Mouse (Mus musculus) myocyte (in vitro differentiated cells): ENCODE data around the gene Fam20b. TPM values are rescaled to one million over a fixed set of nuclear protein-coding genes. Genes with fewer than 3 reads are reported as not detected.

Source experiments
- H3K27me3 ChIP-seq: one replicate; pipeline ENCODE4 v1.6.1; 2011; ENCODE audit not compliant: control insufficient read depth, insufficient read depth, insufficient read length
- H3K36me3 ChIP-seq: one replicate; pipeline ENCODE4 v1.6.1; 2011; ENCODE audit not compliant: control insufficient read depth, insufficient read depth
- H3K4me2 ChIP-seq: one replicate; pipeline ENCODE4 v1.6.1; 2011; ENCODE audit warnings: low read depth, control low read depth
- H3K4me3 ChIP-seq: one replicate; pipeline ENCODE4 v1.5.1; 2011; ENCODE audit warnings: mild to moderate bottlenecking, control low read depth, moderate library complexity
- H3K79me2 ChIP-seq: one replicate; pipeline ENCODE4 v1.6.1; 2011; ENCODE audit not compliant: control insufficient read depth, insufficient read depth
- H3ac ChIP-seq: one replicate; pipeline ENCODE4 v1.6.1; 2011; ENCODE audit not compliant: control insufficient read depth, insufficient read length
- CEBPB ChIP-seq: IDR thresholded peaks from 2 replicates; pipeline ENCODE4 v1.6.1; 2011; ENCODE audit warnings: mild to moderate bottlenecking, moderate library complexity; ENCODE audit not compliant: poor library complexity, insufficient read depth, severe bottlenecking
- E2F4 ChIP-seq: IDR thresholded peaks from one replicate; pipeline ENCODE4 v1.6.1; 2011; ENCODE audit warnings: mild to moderate bottlenecking, control low read depth, moderate library complexity; ENCODE audit not compliant: insufficient read depth
- MAX ChIP-seq: IDR thresholded peaks from one replicate; pipeline ENCODE4 v1.6.1; 2011; ENCODE audit warnings: low read depth, mild to moderate bottlenecking, control low read depth
- MYOD1 ChIP-seq, 3 experiments: IDR thresholded peaks; one replicate each; pipeline ENCODE4 v1.6.1; 2011; ENCODE audit warnings: control low read depth in 2 of 3, low read depth in 2 of 3, mild to moderate bottlenecking in 2 of 3, moderate library complexity in 1 of 3; ENCODE audit not compliant: insufficient read length in 2 of 3, control insufficient read depth in 1 of 3
- MYOG ChIP-seq, 3 experiments: IDR thresholded peaks; one replicate each; pipeline ENCODE4 v1.6.1; 2011; ENCODE audit warnings: control low read depth in 2 of 3, low read depth in 2 of 3, mild to moderate bottlenecking in 2 of 3; ENCODE audit not compliant: insufficient read length in 2 of 3, control insufficient read depth in 1 of 3, insufficient read depth in 1 of 3
- POLR2A ChIP-seq: IDR thresholded peaks from one replicate; pipeline ENCODE4 v1.6.1; 2011; ENCODE audit warnings: low read depth, mild to moderate bottlenecking, control low read depth, moderate library complexity; ENCODE audit not compliant: insufficient read length
- POLR2AphosphoS2 ChIP-seq: IDR thresholded peaks from one replicate; pipeline ENCODE4 v1.6.1; 2011; ENCODE audit warnings: low read depth, control low read depth; ENCODE audit not compliant: insufficient read length
- REST ChIP-seq: IDR thresholded peaks from one replicate; pipeline ENCODE4 v1.6.1; 2011; ENCODE audit warnings: mild to moderate bottlenecking, control low read depth, moderate library complexity; ENCODE audit not compliant: insufficient read depth, insufficient read length
- SRF ChIP-seq: IDR thresholded peaks from one replicate; pipeline ENCODE4 v1.6.1; 2011; ENCODE audit warnings: low read depth; ENCODE audit not compliant: control insufficient read depth, insufficient read length
- TCF12 ChIP-seq: IDR thresholded peaks from one replicate; pipeline ENCODE4 v1.6.1; 2011; ENCODE audit warnings: mild to moderate bottlenecking, control low read depth; ENCODE audit not compliant: poor library complexity, insufficient read depth, severe bottlenecking
- TCF3 ChIP-seq: IDR thresholded peaks from one replicate; pipeline ENCODE4 v1.6.1; 2011; ENCODE audit warnings: low read depth, control low read depth; ENCODE audit not compliant: insufficient read length
- USF1 ChIP-seq: IDR thresholded peaks from one replicate; pipeline ENCODE4 v1.6.1; 2011; ENCODE audit warnings: low read depth, mild to moderate bottlenecking, control low read depth, moderate library complexity
- polyA plus RNA-seq: library from polyadenylated mRNA; unstranded; fragments of >200 nt; fragmentation: generic; extraction: Trizol; gene quantifications from one replicate; pipeline ENCODE4 v1.2.1, GENCODE M21; 2012; ENCODE audit warnings: missing spikeins

Fam20b gene
- polyA plus RNA-seq, 1 experiment: 22.9 TPM

DNA sequence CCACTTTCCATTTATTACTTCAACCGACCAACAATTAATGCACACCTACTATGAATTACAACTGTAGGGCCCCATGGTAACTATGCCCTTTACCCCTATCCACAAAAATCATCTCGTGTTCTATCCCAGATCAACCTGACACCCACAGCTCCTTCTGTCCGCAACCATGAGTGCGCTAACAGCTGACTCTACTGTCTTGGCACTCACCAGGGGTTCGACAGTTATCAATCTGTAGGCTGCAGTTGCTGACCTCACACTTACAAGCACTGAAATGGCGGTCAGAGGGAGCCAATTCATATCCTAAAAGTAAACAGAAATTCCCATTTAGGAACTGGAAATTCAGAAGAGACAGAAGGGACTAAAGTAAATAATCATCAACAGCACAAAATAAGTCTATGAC is 2.2 kb downstream of the Fam20b start:
- Histone ChIP-seq H3K79me2 (peaks cover 22% of the 10 kb centered on the region), H3K4me3 (no peak overlapping the region), H3ac (no peak overlapping the region), H3K27me3 (no peaks in the 10 kb centered on the region), H3K4me2 (no peak overlapping the region), H3K36me3 (no peaks in the 10 kb centered on the region)
- TF ChIP-seq TCF3 (no peak), USF1 (no peak), POLR2AphosphoS2 (no peak), CEBPB (no peak), REST (no peak), E2F4 (no peak), MAX (no peak), MYOD1 (IDR thresholded peaks at IDR 0.05; ENCODE audit: control insufficient read depth in 1 of 3, insufficient read length in 2 of 3, low read depth in 2 of 3) (no peak), MYOG (IDR thresholded peaks at IDR 0.05; ENCODE audit: control insufficient read depth in 1 of 3, insufficient read depth in 1 of 3, insufficient read length in 2 of 3, low read depth in 2 of 3) (no peak), POLR2A (no peak), TCF12 (no peak), SRF (no peak)

DNA sequence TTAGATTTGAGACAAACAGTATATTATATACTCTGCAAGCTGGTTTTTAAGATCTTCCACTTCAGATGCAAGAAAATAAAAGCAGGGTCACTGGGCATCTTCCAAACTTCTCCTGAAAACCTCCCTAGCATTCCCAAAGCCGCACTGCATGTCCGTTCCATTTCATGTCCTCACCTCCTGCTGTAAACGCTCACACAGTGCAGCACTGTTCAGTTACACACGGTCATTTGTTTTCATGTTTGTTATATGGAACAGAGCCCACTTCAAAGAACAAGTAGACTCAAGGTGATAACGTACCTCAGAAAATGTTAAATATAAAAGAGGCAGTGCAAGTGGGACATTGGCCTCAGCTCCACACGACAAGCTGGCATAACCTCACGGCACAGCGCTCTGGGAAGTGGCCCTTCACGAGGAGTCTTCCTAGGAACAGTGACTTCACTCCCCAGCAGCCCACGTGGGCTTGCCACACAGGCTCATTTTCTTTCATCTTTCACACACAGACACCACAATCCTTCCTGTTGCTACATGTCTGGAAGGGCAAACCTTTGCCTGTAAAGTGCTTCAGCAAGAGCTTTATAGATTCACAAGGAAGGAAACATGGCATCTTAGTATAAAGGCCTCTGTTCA is 8.3 kb downstream of the Fam20b start:
- no peaks in the 10 kb centered on the region for H3K27me3 ChIP-seq
- peaks cover 22% of the 10 kb centered on the region for H3K79me2 ChIP-seq
- H3K4me3 ChIP-seq: no peak overlapping the region
- no peak overlapping the region for H3ac ChIP-seq
- no peak overlapping the region for H3K4me2 ChIP-seq
- TF ChIP-seq SRF (no peak), CEBPB (no peak), TCF12 (no peak), POLR2AphosphoS2 (no peak), E2F4 (no peak), MAX (no peak), POLR2A (no peak), REST (no peak), MYOG (IDR thresholded peaks at IDR 0.05; ENCODE audit: control insufficient read depth in 1 of 3, insufficient read depth in 1 of 3, insufficient read length in 2 of 3, low read depth in 2 of 3) (no peak), TCF3 (no peak), USF1 (no peak), MYOD1 (IDR thresholded peaks at IDR 0.05; ENCODE audit: control insufficient read depth in 1 of 3, insufficient read length in 2 of 3, low read depth in 2 of 3) (no peak)
- H3K36me3 ChIP-seq: peaks cover 5% of the 10 kb centered on the region

DNA sequence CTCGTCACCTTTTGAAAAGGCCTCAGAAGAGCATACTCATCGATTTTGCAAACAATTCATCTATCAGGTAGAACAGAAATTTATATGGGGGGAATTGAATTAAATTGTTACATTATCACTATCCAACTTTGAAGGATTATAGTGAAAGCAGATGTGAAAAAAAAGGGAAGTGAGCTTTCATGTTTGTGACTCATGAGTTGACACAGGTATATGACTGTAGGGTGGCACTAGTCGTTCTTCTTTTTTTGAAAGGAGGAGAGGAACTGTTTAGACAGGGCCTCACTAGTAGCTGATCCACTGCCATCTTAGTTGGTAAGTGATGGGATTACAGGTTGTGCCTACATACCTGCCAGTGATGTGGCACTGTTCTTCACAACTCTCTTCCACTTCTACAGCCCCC is 10.2 kb downstream of the Fam20b start:
- Histone ChIP-seq H3K27me3 (no peaks in the 10 kb centered on the region), H3K36me3 (peaks cover 17% of the 10 kb centered on the region), H3ac (no peak overlapping the region), H3K4me2 (no peak overlapping the region), H3K79me2 (peaks cover 22% of the 10 kb centered on the region), H3K4me3 (no peak overlapping the region)
- no peak for TF ChIP-seq E2F4
- TF ChIP-seq MAX: no peak
- no peak for TF ChIP-seq MYOD1 (IDR thresholded peaks at IDR 0.05; ENCODE audit: control insufficient read depth in 1 of 3, insufficient read length in 2 of 3, low read depth in 2 of 3)
- no peak for TF ChIP-seq TCF3
- TF ChIP-seq CEBPB: no peak
- TF ChIP-seq SRF: no peak
- no peak for TF ChIP-seq MYOG (IDR thresholded peaks at IDR 0.05; ENCODE audit: control insufficient read depth in 1 of 3, insufficient read depth in 1 of 3, insufficient read length in 2 of 3, low read depth in 2 of 3)
- no peak for TF ChIP-seq USF1
- no peak for TF ChIP-seq TCF12
- TF ChIP-seq POLR2AphosphoS2: no peak
- TF ChIP-seq POLR2A: no peak
- no peak for TF ChIP-seq REST

DNA sequence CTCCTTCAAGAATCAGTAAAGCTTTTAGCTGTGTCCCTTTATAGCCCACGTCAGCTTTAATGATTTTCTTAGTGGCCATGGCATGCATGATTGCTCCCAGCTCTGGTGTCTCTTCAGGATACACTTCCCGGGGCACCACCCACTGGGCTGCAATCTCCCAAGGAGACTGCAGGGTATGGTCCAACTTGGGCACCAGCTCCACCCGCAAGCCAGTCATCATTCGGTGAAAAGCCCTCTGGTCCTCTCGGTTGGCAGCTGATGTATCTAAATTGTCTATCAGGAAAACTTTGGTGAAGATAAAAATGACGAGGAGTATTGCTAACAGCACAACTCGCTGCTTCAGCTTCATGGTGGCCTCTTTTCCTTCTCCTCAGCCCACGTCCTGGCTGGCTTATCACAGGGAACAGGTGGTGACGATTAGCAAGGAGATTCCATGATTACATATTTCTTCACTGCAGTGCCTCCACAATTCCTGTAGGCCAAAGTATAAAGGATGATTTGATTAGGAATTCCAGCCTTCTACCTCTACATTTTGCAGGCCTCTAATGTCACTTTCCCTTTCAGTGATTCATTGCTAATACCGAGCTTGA is 13.1 kb downstream of the Fam20b start:
- Histone ChIP-seq H3K79me2 (peaks cover 11% of the 10 kb centered on the region), H3K4me2 (no peak overlapping the region), H3K36me3 (peaks cover 19% of the 10 kb centered on the region), H3K27me3 (no peaks in the 10 kb centered on the region), H3K4me3 (no peak overlapping the region), H3ac (no peak overlapping the region)
- TF ChIP-seq TCF12 (no peak), TCF3 (no peak), MYOD1 (IDR thresholded peaks at IDR 0.05; ENCODE audit: control insufficient read depth in 1 of 3, insufficient read length in 2 of 3, low read depth in 2 of 3) (peak in 1 of 3 experiments; percentile 33)

DNA sequence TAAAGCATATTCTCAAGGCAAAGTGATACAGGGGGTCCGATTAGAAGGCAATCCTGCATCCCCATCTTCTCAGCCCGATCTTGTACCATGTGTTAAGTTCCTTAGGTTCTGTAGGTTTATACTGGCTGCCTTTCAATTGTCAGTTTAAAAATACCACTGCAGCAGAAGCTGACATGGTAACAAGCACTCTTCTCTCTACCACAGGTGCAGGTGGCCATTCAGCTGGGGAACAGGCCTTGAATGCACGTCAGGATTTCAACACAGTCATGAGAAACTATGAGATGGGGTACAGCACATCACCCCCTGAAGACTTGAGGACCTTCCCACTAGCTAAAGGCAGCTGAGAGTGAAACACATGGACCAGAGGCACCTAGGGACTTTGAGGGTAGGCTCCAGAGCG is 15.4 kb downstream of the Fam20b start:
- Histone ChIP-seq H3K4me2 (no peak overlapping the region), H3K4me3 (no peak overlapping the region), H3K79me2 (no peaks in the 10 kb centered on the region), H3K27me3 (no peaks in the 10 kb centered on the region), H3K36me3 (peaks cover 30% of the 10 kb centered on the region), H3ac (no peak overlapping the region)
- TF ChIP-seq TCF3: no peak
- TF ChIP-seq TCF12: no peak
- TF ChIP-seq POLR2AphosphoS2: no peak
- no peak for TF ChIP-seq SRF
- no peak for TF ChIP-seq E2F4
